Comparison of ENCODE assay signal across 16 mouse cellular contexts in genomic region chr5:90246567-90246966, GRCm38 (mm10). TPM values are rescaled to one million over a fixed set of nuclear protein-coding genes. Genes with fewer than 3 reads are reported as not detected.
DNase-seq lines count a peak whose midpoint lies in the region; ATAC-seq and TF ChIP-seq lines count a peak whose summit lies in the region.
"Had no signal": no experiment of that assay in that cellular context is flagged by ENCODE, and none has a peak within 500 bp of the region (broad histone marks: within the 10 kb centered on the region; RNA-seq: fewer than 3 reads in every experiment).

No protein-coding gene starts in this region.

- H3K4me2 ChIP-seq in intestine, embryonic 14.5 days (ENCODE audit: low read length): no peak overlapping the region
- H3K4me2 ChIP-seq in intestine, postnatal 0 days (replicated peaks; ENCODE audit: low read depth): no peak overlapping the region
- H3K4me2 ChIP-seq in liver, embryonic 11.5 days: no peak overlapping the region
- H3K4me2 ChIP-seq in stomach, embryonic 15.5 days: no peak overlapping the region
- H3K4me2 ChIP-seq in forebrain, embryonic 14.5 days (ENCODE audit: low read length): no peak overlapping the region
- H3K4me2 ChIP-seq: heart, embryonic 12.5 days had no signal

- ATAC-seq in intestine, embryonic 14.5 days (replicated peaks; ENCODE audit: low FRiP score, low TSS enrichment, low read depth): no peak
- ATAC-seq in intestine, postnatal 0 days: no peak
- peak; percentile 78 for ATAC-seq in liver, embryonic 11.5 days (replicated peaks; ENCODE audit: low FRiP score)
- 0 out of 2 replicates have a peak, but pooled peaks have one; percentile 53 for ATAC-seq in stomach, embryonic 15.5 days (ENCODE audit: insufficient read depth, low FRiP score, low read depth)
- ATAC-seq in forebrain, embryonic 14.5 days: no peak
- ATAC-seq: midbrain, embryonic 16.5 days had no signal

- WGBS in intestine, embryonic 14.5 days: 82% methylated on average over 4 of the region's 4 CpGs
- WGBS in intestine, postnatal 0 days: 65% methylated on average over 4 of the region's 4 CpGs
- WGBS in liver, embryonic 11.5 days: 74% methylated on average over 4 of the region's 4 CpGs
- WGBS in stomach, embryonic 15.5 days: 82% methylated on average over 4 of the region's 4 CpGs
- WGBS in forebrain, embryonic 14.5 days: 92% methylated on average over 4 of the region's 4 CpGs

- peaks cover 86% of the 10 kb centered on the region for H3K36me3 ChIP-seq in intestine, embryonic 14.5 days (ENCODE audit: control insufficient read depth, insufficient read depth, low read length)
- peaks cover 64% of the 10 kb centered on the region for H3K36me3 ChIP-seq in intestine, postnatal 0 days (ENCODE audit: control insufficient read depth, insufficient read depth)
- peaks cover 49% of the 10 kb centered on the region for H3K36me3 ChIP-seq in liver, embryonic 11.5 days (ENCODE audit: control insufficient read depth, insufficient read depth, low read length)
- H3K36me3 ChIP-seq in stomach, embryonic 15.5 days: peaks cover 39% of the 10 kb centered on the region
- H3K36me3 ChIP-seq in forebrain, embryonic 14.5 days (ENCODE audit: control insufficient read depth, insufficient read depth, low read length): peaks cover 70% of the 10 kb centered on the region

- no peak overlapping the region for H3K27ac ChIP-seq in intestine, embryonic 14.5 days (ENCODE audit: low read depth)
- no peak overlapping the region for H3K27ac ChIP-seq in intestine, postnatal 0 days (ENCODE audit: low read depth, low read length)
- no peak overlapping the region for H3K27ac ChIP-seq in liver, embryonic 11.5 days (ENCODE audit: low read depth, low read length)
- no peak overlapping the region for H3K27ac ChIP-seq in stomach, embryonic 15.5 days
- no peak overlapping the region for H3K27ac ChIP-seq in forebrain, embryonic 14.5 days (ENCODE audit: low read depth, low read length)
- H3K27ac ChIP-seq: kidney, postnatal 0 days had no signal

- peak; percentile 44 for DNase-seq in intestine, embryonic 14.5 days (ENCODE audit: low spot score)
- peak; percentile 88 for DNase-seq in ZHBTc4 (ENCODE audit: low read depth, low spot score)
- no peak for DNase-seq in liver, embryonic 11.5 days (ENCODE audit: low spot score)
- DNase-seq in layer of hippocampus, postnatal 14 days (ENCODE audit: low spot score in 2 of 2): no peak
- DNase-seq in forebrain, embryonic 14.5 days (ENCODE audit: low spot score): no peak
- DNase-seq in embryo, embryonic 10.5 days (ENCODE audit: low spot score): no peak
- DNase-seq: adrenal gland, postnatal 10 days; cerebellum, adult 9-11 months; gastrocnemius, postnatal 25 days; heart, postnatal 36 days; right cerebral cortex, postnatal 4 days had no signal

- TF ChIP-seq CTCF in intestine, postnatal 0 days (IDR thresholded peaks at IDR 0.05; ENCODE audit: low read depth): no peak

- H3K9ac ChIP-seq in intestine, embryonic 14.5 days (ENCODE audit: low read length): no peak overlapping the region
- H3K9ac ChIP-seq in intestine, postnatal 0 days (ENCODE audit: low read depth, low read length): no peak overlapping the region
- no peak overlapping the region for H3K9ac ChIP-seq in liver, embryonic 11.5 days (ENCODE audit: low read depth, low read length)
- no peak overlapping the region for H3K9ac ChIP-seq in stomach, embryonic 15.5 days
- H3K9ac ChIP-seq in forebrain, embryonic 14.5 days (ENCODE audit: low read length): no peak overlapping the region
- H3K9ac ChIP-seq: heart, embryonic 12.5 days had no signal

- H3K4me3 ChIP-seq in intestine, embryonic 14.5 days (ENCODE audit: low read depth, low read length): no peak overlapping the region
- H3K4me3 ChIP-seq in intestine, postnatal 0 days (ENCODE audit: low read depth, low read length): no peak overlapping the region
- H3K4me3 ChIP-seq in liver, embryonic 11.5 days (ENCODE audit: low read depth, low read length): no peak overlapping the region
- no peak overlapping the region for H3K4me3 ChIP-seq in stomach, embryonic 15.5 days (replicated peaks)
- no peak overlapping the region for H3K4me3 ChIP-seq in forebrain, embryonic 14.5 days (ENCODE audit: low read depth, low read length)
- H3K4me3 ChIP-seq: heart, embryonic 12.5 days had no signal

- no peaks in the 10 kb centered on the region for H3K27me3 ChIP-seq in intestine, embryonic 14.5 days (replicated peaks; ENCODE audit: control insufficient read depth, insufficient read depth, low read length)
- no peaks in the 10 kb centered on the region for H3K27me3 ChIP-seq in intestine, postnatal 0 days (replicated peaks; ENCODE audit: control insufficient read depth, insufficient read depth, low read length)
- no peaks in the 10 kb centered on the region for H3K27me3 ChIP-seq in liver, embryonic 11.5 days (replicated peaks; ENCODE audit: control insufficient read depth, insufficient read depth, low read length)
- no peaks in the 10 kb centered on the region for H3K27me3 ChIP-seq in stomach, embryonic 15.5 days (replicated peaks)
- H3K27me3 ChIP-seq in forebrain, embryonic 14.5 days (replicated peaks; ENCODE audit: control insufficient read depth, insufficient read depth, low read length): no peaks in the 10 kb centered on the region
- H3K27me3 ChIP-seq: heart, embryonic 12.5 days had no signal

- no peaks in the 10 kb centered on the region for H3K4me1 ChIP-seq in intestine, embryonic 14.5 days (replicated peaks; ENCODE audit: control insufficient read depth, insufficient read depth, low read length)
- no peaks in the 10 kb centered on the region for H3K4me1 ChIP-seq in intestine, postnatal 0 days (replicated peaks; ENCODE audit: control insufficient read depth, insufficient read depth, low read length)
- no peaks in the 10 kb centered on the region for H3K4me1 ChIP-seq in liver, embryonic 11.5 days (replicated peaks; ENCODE audit: control insufficient read depth, insufficient read depth, low read length)
- no peaks in the 10 kb centered on the region for H3K4me1 ChIP-seq in stomach, embryonic 15.5 days
- no peaks in the 10 kb centered on the region for H3K4me1 ChIP-seq in forebrain, embryonic 14.5 days (ENCODE audit: control insufficient read depth, insufficient read depth, low read length)
- H3K4me1 ChIP-seq: heart, embryonic 12.5 days had no signal

- no peaks in the 10 kb centered on the region for H3K9me3 ChIP-seq in intestine, embryonic 14.5 days (ENCODE audit: control insufficient read depth, low read length)
- H3K9me3 ChIP-seq in intestine, postnatal 0 days (ENCODE audit: control insufficient read depth): no peaks in the 10 kb centered on the region
- H3K9me3 ChIP-seq in liver, embryonic 11.5 days (ENCODE audit: control insufficient read depth, low read length): no peaks in the 10 kb centered on the region
- no peaks in the 10 kb centered on the region for H3K9me3 ChIP-seq in stomach, embryonic 15.5 days
- H3K9me3 ChIP-seq in forebrain, embryonic 14.5 days (replicated peaks; ENCODE audit: control insufficient read depth, low read length): no peaks in the 10 kb centered on the region
- H3K9me3 ChIP-seq: heart, embryonic 12.5 days had no signal

RNA-seq across cellular contexts. Expression of gene Cox18, which starts 22.8 kb away (rescaled TPM):
- polyA plus RNA-seq in intestine, embryonic 14.5 days (2014; fragmentation: Nextera tagmentation; extraction: Ambion mirVana): 33.8 and 37.8 TPM in 2 replicates
- 17.0 TPM in 2 replicates for polyA plus RNA-seq in intestine, postnatal 0 days (2015; fragmentation: Nextera tagmentation; extraction: Ambion mirVana)
- polyA plus RNA-seq in liver, embryonic 11.5 days (2014; fragmentation: Nextera tagmentation; extraction: Ambion mirVana): 33.0 and 35.9 TPM in 2 replicates
- 29.1 and 35.4 TPM in 2 replicates for polyA plus RNA-seq in stomach, embryonic 15.5 days (2015; fragmentation: Nextera tagmentation; extraction: Ambion mirVana)
- total RNA-seq in layer of hippocampus, postnatal 14 days (2021): 10 to 100 TPM; 26.3 to 27.2 TPM
- 25.8 and 27.7 TPM in 2 replicates for polyA plus RNA-seq in forebrain, embryonic 14.5 days (2014; fragmentation: Nextera tagmentation; extraction: Ambion mirVana)

Comparison
In these comparisons a context has a peak if more than half of its experiments do, and no peak if none do; other contexts are left out.
1. ATAC-seq: peak in liver, embryonic 11.5 days (single experiment) and stomach, embryonic 15.5 days (single experiment); none in intestine, embryonic 14.5 days (single experiment), intestine, postnatal 0 days (single experiment) and forebrain, embryonic 14.5 days (single experiment).
2. DNase-seq: peak in intestine, embryonic 14.5 days (single experiment) and ZHBTc4 (single experiment); none in liver, embryonic 11.5 days (single experiment), layer of hippocampus, postnatal 14 days (0 of 2), forebrain, embryonic 14.5 days (single experiment) and embryo, embryonic 10.5 days (single experiment).